Mouse (Mus musculus) lung, postnatal 25 days (tissue): ENCODE data around the gene Bbc3.
A peak's percentile ranks its signal among the peaks of the same experiment; 100 is the strongest.
"Not testable (repeated sequence)": the region's sequence is repeated elsewhere in the genome, so short reads cannot be mapped to it uniquely, and the experiment has no call there.

ENCODE experiments used
- DNase-seq: peaks from one replicate; pipeline ENCODE4 v3.0.0; 2022; ENCODE audit warnings: low spot score

Bbc3 gene

DNA sequence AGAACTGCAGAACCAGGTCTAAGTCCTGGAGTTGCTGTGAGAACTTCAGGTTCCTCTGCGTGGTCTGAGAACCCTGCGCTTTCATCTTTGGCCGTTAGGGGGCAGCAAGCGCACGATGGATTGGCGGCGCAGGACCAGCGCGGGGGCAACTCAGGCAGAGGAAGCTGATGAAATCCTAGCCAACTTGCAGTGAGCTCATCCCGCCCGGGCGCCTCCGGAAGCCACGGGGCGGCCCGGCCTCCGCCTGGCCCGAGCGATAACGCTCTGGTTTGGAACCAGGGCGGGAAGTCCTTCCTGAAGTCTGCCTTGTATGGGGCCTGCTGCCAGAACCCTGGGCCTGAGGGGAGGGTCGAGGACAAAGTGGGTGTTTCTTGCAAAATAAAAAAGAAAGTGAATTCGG, 13.4 kb upstream of the Bbc3 start:
- peak; percentile 96 for DNase-seq

DNA sequence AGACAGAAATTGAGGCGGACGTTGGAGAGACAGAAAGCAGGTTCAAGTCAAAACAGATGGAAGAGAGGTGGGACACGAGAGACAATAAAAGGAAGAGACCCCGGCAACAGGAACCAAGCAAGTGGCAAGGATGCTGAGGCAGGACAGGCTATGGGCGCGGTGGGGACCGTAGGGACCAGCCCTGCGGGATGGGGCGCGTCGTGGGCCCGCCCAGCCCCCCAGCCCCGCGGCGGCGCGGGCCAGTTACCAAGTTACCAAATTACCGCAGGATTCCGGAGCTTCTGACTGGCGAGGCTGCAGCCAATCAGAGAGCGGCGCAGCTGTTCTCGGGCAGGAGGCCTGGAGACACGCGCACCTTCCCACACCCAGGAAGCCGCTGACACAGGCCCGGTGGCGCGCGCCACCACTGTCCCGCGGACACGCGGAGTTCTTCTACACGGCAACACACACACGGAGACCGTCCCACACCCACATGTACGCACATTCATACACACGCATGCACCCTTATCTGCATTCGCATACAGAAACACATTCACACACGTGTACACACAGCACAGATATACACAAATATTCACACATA, 12.8 kb upstream of the Bbc3 start:
- DNase-seq = peak; percentile 89

DNA sequence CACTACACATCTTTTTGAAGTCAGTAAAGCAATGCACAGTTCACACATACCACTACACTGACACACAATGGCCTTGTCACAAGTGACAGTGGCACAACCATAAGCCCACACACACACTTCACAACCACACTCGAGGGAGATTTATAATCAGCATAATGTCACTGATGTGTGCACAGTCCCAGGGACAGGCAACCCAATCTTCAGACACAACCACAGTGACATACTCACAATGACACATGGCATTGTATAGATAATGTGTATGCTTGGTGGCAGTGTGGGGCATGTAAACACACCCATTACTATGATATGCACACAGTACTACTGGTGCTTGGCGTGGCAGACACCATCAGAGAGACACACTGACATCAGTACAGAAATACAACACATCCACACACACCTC, 12.0 kb upstream of the Bbc3 start:
- no peak for DNase-seq

DNA sequence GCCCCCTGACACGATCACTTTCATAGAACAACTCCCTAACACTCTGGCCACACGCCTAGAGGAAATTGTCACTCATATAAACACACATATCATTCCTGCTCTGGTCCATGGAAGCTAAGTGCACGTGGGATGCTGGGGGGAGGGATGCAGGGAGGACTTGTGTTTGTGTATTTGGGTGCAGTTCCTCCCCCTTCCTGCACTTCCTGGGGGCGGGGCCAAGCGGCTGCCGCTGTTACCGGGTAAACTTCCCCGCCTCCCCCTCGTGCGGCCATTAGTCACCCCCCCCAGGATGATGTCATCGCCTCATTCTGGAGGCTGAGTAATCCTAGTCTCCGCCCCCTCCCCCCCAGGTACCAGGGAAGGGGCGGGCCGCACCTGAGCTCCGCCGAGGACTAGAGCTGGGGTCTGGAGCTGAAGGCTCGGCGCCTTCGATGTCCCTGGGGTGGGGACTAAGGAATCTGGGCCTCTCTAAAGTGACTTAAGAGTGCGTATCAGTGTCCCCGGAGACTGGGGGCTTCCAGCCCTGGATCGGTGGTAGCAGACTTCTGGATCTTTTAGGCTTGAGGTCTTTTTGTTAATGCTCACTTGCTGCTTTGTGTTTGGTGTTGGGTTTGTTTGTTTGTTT, 11.3 kb upstream of the Bbc3 start:
- DNase-seq = peak; percentile 93

DNA sequence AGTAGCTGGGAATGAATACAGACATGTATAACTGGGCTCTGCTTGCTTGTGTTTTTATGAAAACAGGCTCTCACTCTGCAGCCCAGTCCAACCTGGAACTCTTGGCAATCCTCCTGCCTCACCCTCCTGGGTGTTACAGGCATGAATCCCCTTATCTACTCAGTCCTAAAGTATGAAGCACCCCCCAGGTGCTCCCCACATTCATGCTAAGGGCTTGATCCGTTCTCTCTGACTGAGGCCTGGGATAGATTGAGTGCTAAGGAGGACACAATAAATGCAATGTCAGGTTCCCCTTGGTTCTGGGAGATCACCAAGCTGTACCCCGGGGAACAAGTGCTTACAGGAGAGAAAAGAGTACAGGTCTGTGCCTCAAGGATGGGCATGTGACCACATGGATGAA, 10.6 kb upstream of the Bbc3 start:
- no peak for DNase-seq

DNA sequence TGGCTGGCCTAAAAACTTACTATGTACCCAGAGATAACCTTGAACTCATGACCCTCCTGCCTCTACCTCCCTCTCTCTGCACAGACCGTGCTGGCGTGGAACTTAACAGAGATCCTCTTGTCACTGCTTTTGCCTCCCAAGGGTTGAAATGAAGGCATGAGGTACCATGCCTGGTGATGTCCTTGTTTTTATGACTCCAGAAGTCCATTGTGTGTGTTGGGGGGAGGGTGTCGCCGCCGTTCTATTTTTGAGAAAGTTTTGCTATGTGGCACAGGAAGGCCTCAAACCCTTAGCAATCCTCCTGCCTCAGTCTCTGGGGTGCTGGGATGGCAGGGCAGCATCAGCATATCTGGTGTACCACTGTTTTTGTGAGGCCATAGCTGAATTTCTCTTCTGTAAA, 9.3 kb upstream of the Bbc3 start:
- DNase-seq = no peak

DNA sequence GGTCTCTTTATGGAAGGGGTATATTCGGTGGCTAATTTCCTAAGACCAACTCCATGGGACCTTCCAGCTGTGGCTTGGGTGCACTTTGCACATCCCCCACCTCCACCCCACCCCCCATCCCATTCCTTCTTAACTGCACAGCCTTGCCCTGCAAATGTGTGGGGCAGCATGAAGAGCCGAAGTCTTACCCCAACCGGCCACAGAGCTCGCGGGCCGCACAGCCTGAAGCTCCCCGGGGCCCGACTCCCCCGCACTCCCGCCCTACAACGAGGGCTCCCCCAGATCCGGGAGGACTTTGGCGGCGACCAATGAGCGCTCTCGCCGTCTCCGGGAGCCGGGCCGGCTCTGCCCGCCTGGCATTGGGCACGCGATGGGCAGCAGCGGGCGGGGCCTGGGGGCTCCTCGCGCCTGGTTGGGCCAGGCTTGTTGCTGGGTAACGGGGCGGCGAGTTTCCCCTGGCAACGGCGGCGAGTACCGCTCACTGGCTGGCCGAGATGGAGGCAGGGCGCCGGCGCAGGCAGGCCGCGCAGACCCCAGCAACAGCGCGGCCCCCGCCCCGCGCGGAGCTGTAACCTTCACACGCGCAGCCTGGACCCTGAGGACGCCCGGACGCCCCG, 8.7 kb upstream of the Bbc3 start:
- DNase-seq = peak; percentile 91

DNA sequence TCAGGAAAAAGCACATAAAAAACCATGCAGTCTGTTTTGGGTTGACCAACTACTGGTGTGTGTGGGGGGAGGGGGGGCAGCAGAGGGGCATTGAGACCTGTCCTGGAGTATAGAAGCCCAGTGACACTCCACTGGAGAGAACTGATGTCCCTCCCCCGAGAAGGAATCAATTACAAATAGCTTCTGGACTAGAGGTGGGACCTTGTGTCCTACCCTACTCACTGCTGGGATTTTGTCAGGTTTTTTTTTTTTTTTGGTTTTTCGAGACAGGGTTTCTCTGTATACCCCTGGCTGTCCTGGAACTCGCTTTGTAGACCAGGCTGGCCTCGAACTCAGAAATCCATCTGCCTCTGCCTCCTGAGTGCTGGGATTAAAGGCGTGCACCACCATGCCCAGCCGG, 1.1 kb upstream of the Bbc3 start:
- DNase-seq = not testable (repeated sequence)

DNA sequence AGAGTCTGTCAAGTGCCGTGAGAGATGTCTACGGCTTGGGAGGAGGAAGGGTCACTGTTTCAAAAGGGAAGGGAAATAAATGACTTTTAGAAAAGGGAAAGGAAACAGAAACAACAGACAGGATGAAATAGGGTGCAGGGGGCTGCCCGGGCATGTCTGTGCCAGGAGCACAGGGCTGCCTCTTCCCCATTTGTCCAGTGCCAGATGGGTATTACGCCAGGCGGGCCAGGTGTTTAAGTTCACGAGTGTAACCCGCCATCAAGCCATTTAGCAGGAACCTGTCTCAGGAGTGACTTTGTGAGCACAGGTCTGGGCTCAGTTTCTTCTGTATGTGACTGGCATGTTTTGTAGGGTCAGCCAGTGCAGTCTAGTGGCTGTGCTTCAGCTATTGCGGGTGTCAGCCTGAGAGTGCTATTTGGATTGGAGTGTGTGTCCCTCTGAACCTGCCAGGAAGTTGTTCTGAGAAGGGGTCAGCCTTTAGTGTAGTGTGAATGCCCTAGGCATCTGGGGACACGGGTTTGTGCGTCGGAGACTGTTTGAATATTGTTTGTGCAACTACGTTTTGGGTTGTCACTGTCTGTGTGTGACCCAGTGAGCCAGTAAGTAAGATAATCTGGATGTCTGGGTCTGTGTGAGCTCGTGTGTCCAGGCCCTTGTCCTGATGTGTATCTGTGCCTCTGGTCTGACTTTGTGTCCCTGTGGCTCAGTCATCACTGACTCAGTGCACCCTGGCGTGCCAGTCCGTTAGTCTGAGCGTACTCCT, 543 bp downstream of the Bbc3 start:
- DNase-seq = no peak

DNA sequence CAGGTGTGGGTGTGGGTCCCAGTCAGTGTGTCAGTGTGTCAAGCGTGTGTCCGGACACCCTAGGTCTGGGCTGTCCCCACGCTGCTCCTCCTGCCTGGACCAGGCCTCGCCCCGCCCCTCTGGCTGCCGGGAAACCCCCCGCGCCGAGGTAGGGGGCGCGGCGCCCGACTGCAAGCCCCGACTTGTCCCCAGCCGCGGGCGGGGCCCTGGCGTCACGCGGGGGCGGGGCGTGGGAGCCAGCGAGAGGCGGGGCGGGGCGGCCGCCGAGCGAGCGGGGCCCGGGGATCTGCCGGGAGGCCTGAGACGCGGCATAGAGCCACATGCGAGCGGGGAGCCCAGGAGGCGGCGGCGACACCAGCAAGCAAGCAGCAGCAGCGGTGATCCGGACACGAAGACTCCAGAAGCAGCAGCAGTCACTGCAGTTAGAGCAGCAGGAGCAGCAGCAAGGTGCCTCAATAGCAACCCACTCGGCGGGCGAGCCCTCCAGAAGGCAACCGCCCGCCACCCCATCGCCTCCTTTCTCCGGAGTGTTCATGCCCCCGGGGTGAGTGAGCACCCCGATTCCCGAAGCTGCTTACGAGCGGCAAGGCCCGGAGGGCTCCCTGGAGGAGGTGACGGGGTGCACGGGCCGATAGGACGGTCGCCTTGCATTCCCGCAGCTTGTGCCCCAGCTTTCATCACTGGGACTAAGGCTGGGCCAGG, 1.3 kb downstream of the Bbc3 start:
- peak; percentile 92 for DNase-seq

DNA sequence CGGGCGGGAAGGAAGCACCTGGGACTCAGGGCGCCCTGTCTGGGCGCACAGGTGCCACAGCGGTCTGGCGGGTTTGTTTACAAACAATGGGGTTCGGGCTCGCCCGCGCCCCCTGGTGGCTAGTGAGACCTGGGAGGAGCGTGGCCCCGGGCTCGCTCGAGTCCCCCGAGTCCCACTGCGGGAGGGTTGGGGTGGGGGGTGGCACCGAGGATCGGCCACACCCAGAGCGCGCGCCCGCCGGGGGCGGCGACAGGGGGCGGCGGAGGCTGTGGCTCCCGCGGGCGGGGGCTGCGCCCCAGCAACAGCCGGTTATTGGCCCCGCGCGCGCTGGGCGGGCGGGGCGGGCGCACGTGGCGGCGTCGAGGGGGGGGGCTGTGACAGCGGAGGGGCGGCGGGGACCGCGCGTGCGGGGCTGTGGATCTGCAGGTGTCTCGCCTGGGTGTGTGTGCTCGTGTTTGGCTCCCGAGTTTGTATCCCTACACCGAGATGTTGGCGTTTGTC, 1.9 kb downstream of the Bbc3 start:
- DNase-seq = peak; percentile 86

DNA sequence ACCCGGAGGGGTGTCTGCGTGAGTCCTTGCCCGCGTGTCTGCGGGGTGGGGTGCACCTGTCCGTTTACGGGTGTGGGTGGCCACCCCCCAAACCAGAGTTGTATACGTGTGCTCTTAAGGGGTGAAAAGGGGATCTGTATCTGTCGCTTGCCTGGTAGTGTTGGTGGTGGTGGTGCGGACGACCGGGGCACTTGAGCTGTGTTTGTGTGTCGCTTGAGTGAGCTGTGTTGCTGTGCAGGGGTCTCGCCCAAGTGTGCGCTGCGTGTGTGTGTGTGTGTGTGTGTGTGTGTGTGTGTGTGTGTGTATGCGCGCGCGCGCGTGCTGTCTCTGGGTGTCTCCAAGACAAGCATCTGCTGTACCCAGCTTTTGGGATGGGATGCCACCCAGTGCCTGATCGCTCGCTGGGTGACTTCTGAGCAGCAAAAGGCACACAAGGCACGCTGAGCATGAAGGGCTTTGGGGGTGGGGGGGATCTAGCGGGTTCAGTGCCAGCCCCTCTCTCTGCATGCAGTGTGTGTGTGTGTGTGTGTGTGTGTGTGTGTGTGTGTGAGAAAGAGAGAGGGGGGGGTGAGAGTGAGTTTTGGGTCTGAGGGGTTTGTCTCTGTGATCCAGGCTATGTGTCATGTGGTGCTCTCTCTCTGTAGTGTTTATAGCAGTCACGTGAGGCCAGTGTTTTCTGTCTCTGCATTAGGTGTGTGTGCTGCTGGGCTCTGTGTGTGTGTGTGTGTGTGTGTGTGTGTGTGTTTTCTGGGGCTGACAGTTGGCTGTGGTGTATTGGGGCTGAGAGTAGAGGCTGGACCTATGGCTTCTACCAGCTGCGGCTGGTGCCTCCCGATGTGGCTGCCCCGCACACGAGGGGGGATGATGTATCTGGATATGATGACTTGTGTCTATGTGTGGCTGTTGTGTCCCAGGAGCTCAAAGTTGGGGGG, 2.6 kb downstream of the Bbc3 start:
- no peak for DNase-seq

DNA sequence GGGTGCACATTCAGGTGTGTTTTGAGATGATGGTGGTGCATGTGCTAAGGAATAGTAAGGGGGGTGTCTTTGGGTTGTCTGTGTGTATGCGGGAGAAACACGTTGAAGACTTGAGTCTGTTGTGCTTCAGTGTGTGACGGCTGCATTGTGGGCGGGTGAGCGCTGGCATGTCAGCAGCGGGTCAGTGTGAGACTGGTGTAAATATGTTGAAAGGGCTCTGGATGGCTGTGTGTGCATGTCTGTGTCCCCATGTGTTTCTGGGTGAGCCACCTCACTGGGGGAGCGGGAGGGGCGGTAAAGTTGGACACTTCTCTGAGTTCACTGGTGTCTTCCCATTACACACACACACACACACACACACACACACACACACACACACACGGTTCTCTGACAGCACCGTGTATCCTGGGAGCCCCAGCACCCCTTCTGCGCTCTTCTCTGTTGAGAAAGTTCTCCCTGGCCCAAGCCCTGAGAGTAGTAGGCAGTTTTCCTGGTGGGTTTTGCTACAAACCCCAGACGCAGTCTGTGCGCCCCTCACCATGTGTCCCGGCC, 3.3 kb downstream of the Bbc3 start:
- no peak for DNase-seq

DNA sequence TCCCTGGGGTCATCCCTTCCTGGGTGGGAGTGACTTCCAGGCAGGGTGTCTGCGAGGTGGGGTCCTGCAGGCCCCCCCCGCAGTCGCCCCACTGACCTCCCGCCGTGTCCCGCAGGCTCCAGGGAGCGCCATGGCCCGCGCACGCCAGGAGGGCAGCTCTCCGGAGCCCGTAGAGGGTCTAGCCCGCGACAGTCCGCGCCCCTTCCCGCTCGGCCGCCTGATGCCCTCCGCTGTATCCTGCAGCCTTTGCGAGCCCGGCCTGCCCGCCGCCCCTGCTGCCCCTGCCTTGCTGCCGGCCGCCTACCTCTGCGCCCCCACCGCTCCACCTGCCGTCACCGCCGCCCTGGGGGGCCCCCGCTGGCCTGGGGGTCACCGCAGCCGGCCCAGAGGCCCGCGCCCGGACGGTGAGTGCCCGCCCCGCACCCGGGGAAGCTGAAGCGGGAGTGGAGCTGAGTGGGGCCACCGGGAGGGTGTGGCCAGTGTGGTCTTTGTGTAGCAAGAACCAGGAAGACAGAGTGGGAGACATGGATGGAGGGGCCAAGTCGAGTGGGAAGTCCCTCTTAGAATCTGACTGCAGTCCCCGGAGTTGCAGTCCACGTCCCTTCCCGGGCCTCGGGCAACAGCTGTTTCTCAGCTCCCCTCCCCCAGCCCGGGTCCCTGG, 3.9 kb downstream of the Bbc3 start:
- DNase-seq = peak; percentile 51

DNA sequence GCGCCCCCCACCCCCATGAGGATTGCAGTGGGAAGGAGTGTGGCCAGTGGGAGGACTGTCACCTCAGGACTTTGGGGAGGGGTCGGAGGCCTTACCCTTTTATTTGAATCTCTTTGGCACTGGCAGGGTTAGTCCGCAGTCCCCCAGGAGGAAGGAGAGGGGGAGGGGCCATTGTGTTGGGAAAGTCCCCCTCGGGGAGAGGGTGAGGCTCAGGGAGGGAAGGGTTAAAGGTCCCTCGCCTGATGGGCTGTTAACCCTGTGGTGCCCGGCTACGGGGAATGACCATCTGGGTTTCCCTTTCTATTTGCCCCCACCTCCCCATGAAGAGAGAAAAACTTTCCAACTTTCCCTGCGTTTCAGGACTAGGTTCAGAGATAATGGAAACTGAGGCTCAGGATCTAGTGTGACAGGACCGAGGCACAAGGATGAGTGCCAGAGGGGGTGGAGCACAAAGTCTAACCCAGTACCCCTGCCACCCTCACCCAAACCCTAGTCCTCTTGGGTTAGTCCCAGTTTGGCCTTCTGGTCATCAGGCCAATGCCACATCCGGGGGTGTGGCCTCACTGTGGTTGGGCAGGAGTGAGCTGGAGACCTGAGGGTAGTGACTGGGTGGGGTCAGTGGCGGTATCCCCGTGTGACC, 4.6 kb downstream of the Bbc3 start:
- DNase-seq = peak; percentile 90

DNA sequence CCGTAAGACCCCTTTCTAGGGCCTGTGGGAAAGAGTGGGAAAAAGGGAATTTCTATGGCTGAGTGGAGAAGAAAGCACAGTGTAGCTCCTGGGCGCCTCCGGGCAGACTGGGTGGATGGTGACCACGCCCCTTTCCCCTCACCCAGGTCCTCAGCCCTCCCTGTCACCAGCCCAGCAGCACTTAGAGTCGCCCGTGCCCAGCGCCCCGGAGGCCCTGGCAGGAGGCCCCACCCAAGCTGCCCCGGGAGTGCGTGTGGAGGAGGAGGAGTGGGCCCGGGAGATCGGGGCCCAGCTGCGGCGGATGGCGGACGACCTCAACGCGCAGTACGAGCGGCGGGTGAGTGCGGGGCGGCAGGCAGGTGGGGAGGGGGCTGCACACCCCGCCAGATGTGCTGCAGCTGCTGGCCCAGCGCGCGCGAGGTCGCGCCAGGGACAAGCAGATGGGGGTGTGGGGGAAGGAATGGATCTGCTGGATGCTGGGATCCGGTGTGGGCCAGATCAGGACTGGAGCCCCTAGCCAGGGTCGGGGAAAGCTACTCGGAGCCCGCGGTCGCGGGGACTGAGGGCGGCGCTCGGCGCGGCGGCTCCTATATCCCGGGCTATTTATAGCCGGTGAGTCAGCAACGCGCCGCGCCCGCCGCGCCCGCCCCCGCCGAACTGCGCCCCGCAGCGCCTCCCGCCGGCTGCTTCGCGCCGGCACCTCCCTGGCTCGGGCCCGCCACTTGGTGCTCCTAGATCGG, 5.5 kb downstream of the Bbc3 start:
- peak; percentile 85 for DNase-seq

DNA sequence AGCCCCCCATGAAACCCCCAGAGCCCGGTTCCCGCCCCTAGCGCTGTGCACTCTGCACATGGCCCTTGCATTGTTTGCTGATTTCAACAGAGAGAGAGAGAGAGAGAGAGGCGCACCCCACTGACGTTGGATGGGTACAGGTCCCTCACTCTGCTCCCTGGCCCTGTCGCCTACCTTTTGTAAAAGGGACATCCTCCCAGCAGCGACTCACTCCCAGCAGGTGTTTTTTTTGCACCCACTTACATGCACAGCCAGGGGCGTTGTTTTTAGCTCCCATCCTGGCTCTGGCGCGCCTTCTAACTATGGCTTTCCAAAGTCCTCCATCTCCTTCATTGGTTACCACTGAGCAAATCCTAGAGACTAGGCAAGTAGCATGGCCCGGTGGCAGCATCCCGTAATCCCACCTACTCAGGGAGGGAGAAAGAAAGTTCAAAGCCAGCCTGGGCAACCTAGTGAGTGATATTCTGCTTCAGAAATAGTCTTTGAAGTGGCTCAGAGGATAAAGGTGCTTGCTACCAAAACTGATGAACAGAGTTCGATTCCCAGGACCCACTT, 6.1 kb downstream of the Bbc3 start:
- no peak for DNase-seq

DNA sequence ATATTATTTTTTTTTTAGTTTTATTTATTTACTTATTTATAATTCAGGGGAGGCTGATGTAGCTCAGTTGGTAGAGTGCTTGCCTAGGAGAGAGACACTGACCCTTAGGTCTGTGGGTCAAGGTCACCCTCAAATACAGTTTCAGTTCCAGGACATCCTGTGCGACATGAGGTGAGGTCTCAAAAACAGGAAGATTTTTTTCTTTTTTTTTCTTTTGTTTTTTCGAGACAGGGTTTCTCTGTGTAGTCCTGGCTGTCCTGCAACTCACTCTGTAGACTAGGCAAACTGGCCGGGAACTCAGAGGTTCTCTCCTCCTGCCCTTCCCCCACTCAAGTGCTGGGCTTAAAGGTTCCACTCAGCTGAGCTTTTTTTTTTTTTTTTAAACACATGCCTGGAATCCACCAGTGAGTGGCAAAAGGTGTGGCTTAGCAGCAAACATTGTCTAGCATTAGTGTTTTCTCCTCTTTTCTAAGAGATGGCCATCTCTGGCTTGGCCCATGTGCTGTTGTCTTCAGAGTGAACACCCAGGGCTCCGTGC, 7.1 kb downstream of the Bbc3 start:
- peak; percentile 71 for DNase-seq
